Mouse (Mus musculus) intestine, embryonic 15.5 days (tissue): ENCODE measurements around the gene Usp20. TPM values are rescaled to one million over a fixed set of nuclear protein-coding genes. Genes with fewer than 3 reads are reported as not detected.

ENCODE experiments used
- ATAC-seq: fragments of 200-750 bp; cut with Nextera tagmentation; 2 replicates; pipeline ENCODE4 v1.8.0; 2017; ENCODE audit warnings: moderate TSS enrichment, moderate library complexity
- H3K27ac ChIP-seq: fragments of 300-500 bp; sonication (generic); 2 replicates; pipeline ENCODE4 v1.5.1; 2015; ENCODE audit warnings: mild to moderate bottlenecking, inconsistent platforms
- H3K27me3 ChIP-seq: fragments of 300-500 bp; sonication (generic); replicated peaks from 2 replicates; pipeline ENCODE4 v1.6.1; 2015; ENCODE audit warnings: inconsistent platforms
- H3K36me3 ChIP-seq: fragments of 300-500 bp; sonication (generic); 2 replicates; pipeline ENCODE4 v1.6.1; 2015; ENCODE audit warnings: inconsistent platforms
- H3K4me1 ChIP-seq: fragments of 300-500 bp; sonication (generic); replicated peaks from 2 replicates; pipeline ENCODE4 v1.6.1; 2015; ENCODE audit warnings: inconsistent platforms
- H3K4me2 ChIP-seq: fragments of 300-500 bp; sonication (generic); replicated peaks from 2 replicates; pipeline ENCODE4 v1.6.1; 2015; ENCODE audit warnings: mild to moderate bottlenecking, inconsistent platforms
- H3K4me3 ChIP-seq: fragments of 300-500 bp; sonication (generic); replicated peaks from 2 replicates; pipeline ENCODE4 v1.5.1; 2015; ENCODE audit warnings: inconsistent platforms
- H3K9ac ChIP-seq: fragments of 300-500 bp; sonication (generic); 2 replicates; pipeline ENCODE4 v1.6.1; 2015; ENCODE audit warnings: inconsistent platforms
- H3K9me3 ChIP-seq: fragments of 300-500 bp; sonication (generic); 2 replicates; pipeline ENCODE4 v1.6.1; 2016; ENCODE audit warnings: inconsistent platforms
- WGBS: fragments of 180-500 bp; shearing (Covaris S2); methylation state at CpG from one replicate; pipeline ENCODE4 v1.1.7; 2015; 5-methylcytosine and 5-hydroxymethylcytosine counted together
- polyA plus RNA-seq: library from polyadenylated mRNA; unstranded; fragments of >200 nt; fragmentation: Nextera tagmentation; extraction: Ambion mirVana; gene quantifications from 2 replicates; pipeline ENCODE4 v1.2.1, GENCODE M21; 2015

The Usp20 gene
- polyA plus RNA-seq, 1 experiment from 2014 or later, result 11.9 TPM

DNA sequence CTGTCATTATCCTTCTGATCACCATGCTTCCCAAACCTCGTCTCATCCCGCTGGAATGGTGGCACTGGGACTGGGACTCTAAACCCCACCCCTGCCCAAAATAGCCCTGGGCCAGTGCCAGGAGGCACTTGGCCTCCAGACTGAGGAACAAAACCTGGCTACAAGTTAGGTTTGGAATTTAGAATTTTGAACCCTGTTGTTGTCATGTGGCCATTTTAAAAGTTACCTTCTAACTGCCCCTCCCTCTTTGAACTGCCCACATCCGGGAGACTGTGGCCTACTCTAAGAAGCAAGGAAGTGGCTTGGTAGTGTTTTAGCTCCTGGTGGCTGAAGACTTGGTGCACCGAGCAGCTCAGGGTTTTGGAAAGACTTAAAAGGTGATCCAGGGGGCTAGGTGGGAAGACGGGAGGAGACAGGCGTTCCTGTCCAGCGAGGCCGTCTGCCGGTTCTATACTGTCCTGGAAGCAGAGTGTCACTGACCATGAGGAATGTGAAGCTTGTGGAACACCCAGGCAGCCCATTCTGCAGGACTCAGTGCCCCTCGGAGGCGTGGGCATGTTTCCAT lies 13.4 kb downstream of the Usp20 start:
- Histone ChIP-seq H3K27me3 (no peaks in the 10 kb centered on the region), H3K27ac (no peak overlapping the region), H3K9me3 (no peaks in the 10 kb centered on the region), H3K4me3 (no peak overlapping the region), H3K4me2 (no peak overlapping the region), H3K36me3 (0 out of 2 replicates have a peak, but pooled peaks cover 5% of the 10 kb centered on the region), H3K9ac (no peak overlapping the region), H3K4me1 (no peaks in the 10 kb centered on the region)
- WGBS, result 79% methylated on average over 11 of the region's 11 CpGs
- ATAC-seq, result no peak

DNA sequence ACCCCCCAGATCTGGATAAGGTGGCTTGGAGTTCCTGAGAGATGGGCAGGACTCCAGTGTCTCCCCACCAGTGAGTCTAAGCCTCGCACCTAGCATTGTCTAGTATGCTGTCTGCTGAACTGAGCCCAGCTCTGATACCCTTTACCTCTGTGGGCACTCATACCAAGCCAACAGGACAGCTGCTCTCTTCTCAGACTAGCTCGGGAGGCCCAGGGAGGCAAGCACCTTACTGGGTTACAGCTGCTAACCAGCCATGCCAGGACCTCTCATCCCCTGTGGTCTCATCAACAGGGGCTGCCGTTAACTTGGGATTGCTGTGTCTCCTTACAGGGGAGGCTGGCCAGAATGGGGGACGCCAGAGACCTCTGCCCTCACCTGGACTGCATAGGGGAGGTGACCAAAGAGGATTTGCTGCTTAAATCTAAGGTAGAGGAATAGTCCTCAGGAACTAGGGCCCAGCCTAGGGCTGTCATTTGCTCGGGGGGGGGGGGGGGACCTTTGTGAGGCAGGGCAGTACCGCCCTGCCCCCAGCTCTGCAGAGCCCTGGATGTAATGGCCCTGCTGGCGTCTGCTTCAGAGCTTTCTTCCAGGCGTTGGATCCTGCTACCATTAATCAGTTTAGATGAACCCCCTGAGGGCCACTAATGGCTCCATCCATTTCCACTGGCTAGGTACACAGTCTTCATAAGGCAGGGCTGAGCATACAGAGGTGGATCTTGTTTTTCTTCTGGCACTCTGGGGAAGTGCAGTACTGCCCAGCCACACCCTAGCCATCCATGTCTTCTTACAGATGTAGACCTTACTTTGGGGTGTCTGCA lies 16.6 kb downstream of the Usp20 start:
- Histone ChIP-seq H3K36me3 (0 out of 2 replicates have a peak, but pooled peaks cover 5% of the 10 kb centered on the region), H3K27ac (no peak overlapping the region), H3K27me3 (no peaks in the 10 kb centered on the region), H3K9ac (no peak overlapping the region), H3K9me3 (no peaks in the 10 kb centered on the region), H3K4me1 (no peaks in the 10 kb centered on the region), H3K4me3 (no peak overlapping the region), H3K4me2 (no peak overlapping the region)
- no peak for ATAC-seq
- WGBS, result 59% methylated on average over 8 of the region's 8 CpGs

DNA sequence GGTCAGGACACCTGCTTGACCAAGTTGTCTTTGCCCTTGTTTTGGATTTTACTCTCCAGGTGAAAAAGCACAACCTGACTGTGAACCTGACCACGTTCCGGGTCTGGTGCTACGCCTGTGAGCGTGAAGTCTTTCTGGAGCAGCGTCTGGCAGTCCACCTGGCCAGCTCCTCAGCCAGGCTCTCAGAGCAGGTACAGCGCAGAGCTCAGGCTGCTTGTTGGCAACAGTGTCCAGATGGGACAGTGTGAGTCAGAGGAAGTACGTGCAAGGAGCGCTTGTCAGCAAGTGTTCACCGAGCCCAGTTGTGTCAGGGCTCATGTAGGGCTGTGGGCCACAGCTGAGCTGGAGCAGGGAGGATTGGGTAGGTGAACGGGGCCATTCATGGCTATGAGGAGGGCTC lies 20.8 kb downstream of the Usp20 start:
- Histone ChIP-seq H3K4me2 (no peak overlapping the region), H3K4me1 (0 out of 2 replicates have a peak, but pooled peaks cover 2% of the 10 kb centered on the region)
- 93% methylated on average over 10 of the region's 10 CpGs for WGBS

DNA sequence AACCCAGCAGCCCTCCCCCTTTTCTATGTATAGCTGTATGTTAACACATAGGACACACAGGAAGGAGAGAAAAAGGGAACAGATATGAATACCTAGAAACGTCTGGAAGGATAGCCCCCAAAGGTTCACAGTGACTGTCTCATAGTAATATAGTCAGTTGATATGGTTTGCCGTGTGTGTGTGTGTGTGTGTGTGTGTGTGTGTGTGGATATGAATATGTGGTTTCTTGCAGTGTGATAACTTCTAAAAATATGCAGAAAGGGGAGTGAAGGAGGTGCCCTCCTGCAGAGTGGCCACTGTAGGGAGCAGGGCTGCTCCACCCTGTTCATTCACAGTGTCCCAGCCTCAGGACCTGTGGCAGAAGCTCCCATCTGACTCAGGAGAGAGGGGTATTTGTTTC lies 23.4 kb downstream of the Usp20 start:
- Histone ChIP-seq H3K4me1 (0 out of 2 replicates have a peak, but pooled peaks cover 2% of the 10 kb centered on the region), H3K27ac (no peak overlapping the region), H3K27me3 (no peaks in the 10 kb centered on the region), H3K9ac (no peak overlapping the region), H3K4me3 (no peak overlapping the region), H3K36me3 (0 out of 2 replicates have a peak, but pooled peaks cover under 1% of the 10 kb centered on the region), H3K4me2 (no peak overlapping the region), H3K9me3 (no peaks in the 10 kb centered on the region)
- 80% methylated on average over 2 of the region's 2 CpGs for WGBS
- ATAC-seq, result no peak

More for the DNA sequence above, 20.8 kb downstream of the Usp20 start:
- Histone ChIP-seq H3K27me3 (no peaks in the 10 kb centered on the region), H3K27ac (no peak overlapping the region), H3K9ac (no peak overlapping the region), H3K9me3 (no peaks in the 10 kb centered on the region), H3K36me3 (0 out of 2 replicates have a peak, but pooled peaks cover 5% of the 10 kb centered on the region), H3K4me3 (no peak overlapping the region)
- no peak for ATAC-seq

DNA sequence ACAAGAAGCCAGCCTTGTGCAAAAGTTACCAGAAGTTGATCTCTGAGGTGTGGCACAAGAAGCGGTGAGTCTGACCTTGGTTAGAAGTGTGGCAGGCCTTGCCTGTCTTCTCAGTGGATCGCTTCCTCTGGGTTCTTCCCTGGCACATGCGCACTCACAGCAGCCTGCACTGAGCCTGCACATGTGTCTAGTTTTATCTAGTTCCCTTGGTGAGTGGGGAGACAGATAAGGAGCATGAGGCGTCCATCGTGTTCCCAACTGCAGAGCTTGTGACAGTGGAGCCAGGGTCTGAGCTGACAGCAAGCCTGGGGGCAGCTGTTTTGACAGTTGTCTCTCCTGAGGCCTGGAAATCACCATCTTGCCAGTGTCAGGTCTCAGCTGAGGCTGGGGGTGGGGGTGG lies 24.4 kb downstream of the Usp20 start:
- no peak overlapping the region for H3K9ac ChIP-seq
- no peaks in the 10 kb centered on the region for H3K27me3 ChIP-seq
- H3K36me3 ChIP-seq, result 0 out of 2 replicates have a peak, but pooled peaks cover 5% of the 10 kb centered on the region
- H3K27ac ChIP-seq, result no peak overlapping the region
- 70% methylated on average over 5 of the region's 5 CpGs for WGBS
- H3K9me3 ChIP-seq, result no peaks in the 10 kb centered on the region
- H3K4me1 ChIP-seq, result 0 out of 2 replicates have a peak, but pooled peaks cover 2% of the 10 kb centered on the region
- no peak overlapping the region for H3K4me2 ChIP-seq
- no peak overlapping the region for H3K4me3 ChIP-seq
- no peak for ATAC-seq

DNA sequence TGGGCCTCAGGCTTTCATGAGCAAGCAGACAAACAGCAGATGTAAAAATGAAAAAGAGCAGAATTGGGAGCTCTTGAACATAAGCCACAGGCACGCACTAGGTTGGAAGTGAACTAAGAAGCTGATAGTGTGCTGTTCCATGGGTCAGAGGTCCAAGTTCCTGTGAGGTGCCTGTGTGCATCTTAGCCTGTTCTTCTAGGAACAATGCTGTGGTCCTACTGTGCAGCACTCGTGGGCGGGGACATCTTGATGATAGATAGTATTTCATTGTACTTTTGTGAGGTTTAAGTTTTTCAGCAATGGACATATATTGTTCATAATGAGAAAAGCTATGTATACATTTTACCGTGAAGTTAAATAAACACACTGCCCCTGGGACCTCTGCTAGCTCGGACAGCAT lies 25.1 kb downstream of the Usp20 start:
- Histone ChIP-seq H3K9ac (no peak overlapping the region), H3K27me3 (no peaks in the 10 kb centered on the region), H3K4me3 (no peak overlapping the region), H3K4me1 (0 out of 2 replicates have a peak, but pooled peaks cover 2% of the 10 kb centered on the region), H3K4me2 (no peak overlapping the region), H3K27ac (no peak overlapping the region), H3K9me3 (no peaks in the 10 kb centered on the region), H3K36me3 (0 out of 2 replicates have a peak, but pooled peaks cover 5% of the 10 kb centered on the region)
- ATAC-seq, result no peak
- 65% methylated on average over 5 of the region's 5 CpGs for WGBS

DNA sequence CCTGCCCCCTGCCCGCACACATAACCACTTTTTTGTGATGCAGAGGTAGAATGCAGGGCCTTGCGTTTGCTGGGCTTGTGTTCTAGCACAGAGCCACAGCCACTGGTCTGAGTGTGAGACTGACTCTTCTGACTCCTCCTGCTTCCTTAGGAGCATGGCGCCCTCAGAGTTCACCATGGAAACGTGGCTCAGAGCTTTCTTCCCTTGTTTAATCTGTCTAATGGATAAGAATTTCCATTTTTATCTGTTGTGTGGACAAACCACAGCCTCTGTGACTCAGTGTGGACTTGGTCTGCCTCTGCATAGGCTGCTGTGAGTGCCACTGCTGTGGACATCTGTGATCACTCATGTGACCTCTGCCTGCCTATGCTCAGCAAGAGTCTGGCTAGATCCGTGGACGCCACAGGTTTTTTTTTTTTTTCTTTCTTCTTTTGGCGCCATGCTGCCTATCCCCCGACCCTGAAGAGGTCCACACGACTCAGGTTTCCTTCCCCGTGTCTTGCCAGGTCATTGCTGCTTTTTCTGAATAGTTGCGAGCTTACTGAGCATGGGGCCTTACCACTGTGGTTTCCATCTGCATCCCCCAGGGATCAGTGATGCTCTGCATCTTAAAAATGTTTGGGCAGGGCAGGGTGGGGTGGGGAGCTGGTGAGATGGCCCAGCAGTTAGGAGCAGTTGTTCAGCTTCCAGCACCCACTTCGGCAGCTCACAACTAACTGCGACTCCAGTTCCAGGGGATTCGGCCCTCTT lies 31.5 kb downstream of the Usp20 start:
- Histone ChIP-seq H3K27me3 (no peaks in the 10 kb centered on the region), H3K9me3 (no peaks in the 10 kb centered on the region), H3K4me3 (no peak overlapping the region), H3K4me2 (no peak overlapping the region), H3K4me1 (no peaks in the 10 kb centered on the region), H3K27ac (no peak overlapping the region), H3K36me3 (0 out of 2 replicates have a peak, but pooled peaks cover 5% of the 10 kb centered on the region), H3K9ac (no peak overlapping the region)
- ATAC-seq, result no peak
- 77% methylated on average over 14 of the region's 14 CpGs for WGBS

DNA sequence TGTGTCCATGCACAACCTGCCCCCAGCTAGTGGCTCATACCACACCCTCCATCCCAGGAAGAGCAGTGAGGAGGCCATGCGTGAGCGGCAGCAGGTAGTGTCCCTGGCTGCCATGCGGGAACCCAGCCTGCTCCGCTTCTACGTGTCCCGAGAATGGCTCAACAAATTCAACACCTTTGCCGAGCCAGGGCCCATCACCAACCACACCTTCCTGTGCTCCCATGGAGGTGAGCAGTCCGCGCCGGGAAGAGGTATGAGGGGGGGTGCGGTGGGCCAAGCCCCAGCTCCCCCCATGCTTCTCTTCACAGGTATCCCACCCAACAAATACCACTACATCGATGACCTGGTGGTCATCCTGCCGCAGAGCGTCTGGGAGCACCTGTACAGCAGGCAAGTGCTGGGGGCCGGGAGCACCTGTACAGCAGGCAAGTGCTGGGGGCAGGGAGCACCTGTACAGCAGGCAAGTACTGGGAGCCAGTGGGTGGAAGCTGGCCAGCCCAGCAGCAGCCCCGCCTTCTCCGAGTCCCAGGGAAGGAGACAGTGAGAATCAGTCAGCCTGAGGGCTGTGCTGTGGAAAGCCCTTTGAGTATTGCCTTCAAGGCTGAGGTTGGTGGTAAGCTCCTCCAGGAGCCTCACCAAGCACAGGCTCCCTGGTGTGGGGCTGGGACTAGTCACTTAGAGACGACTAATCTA lies 35.7 kb downstream of the Usp20 start:
- Histone ChIP-seq H3K4me1 (no peaks in the 10 kb centered on the region), H3K4me2 (no peak overlapping the region), H3K27me3 (no peaks in the 10 kb centered on the region), H3K9ac (no peak overlapping the region), H3K27ac (no peak overlapping the region), H3K9me3 (no peaks in the 10 kb centered on the region), H3K36me3 (0 out of 2 replicates have a peak, but pooled peaks cover 2% of the 10 kb centered on the region), H3K4me3 (no peak overlapping the region)
- ATAC-seq, result no peak
- 91% methylated on average over 18 of the region's 18 CpGs for WGBS

DNA sequence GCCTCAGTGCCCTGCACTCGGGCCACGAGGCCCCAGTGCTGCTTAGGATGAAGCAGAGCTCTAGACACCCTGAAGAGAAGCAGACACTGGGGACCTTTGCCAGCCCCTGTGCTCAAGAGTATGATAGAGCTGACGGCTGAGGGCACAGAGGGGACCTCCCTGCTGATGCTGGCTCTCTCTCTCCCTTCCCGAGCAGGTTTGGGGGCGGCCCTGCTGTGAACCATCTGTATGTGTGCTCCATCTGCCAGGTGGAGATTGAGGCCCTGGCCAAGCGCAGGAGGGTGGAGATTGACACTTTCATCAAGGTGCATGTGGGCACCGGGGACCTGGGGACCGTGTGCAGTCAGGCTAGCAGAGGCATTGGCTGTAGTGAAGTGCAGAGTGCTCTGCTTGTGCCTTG lies 36.4 kb downstream of the Usp20 start:
- H3K27ac ChIP-seq, result no peak overlapping the region
- H3K4me1 ChIP-seq, result no peaks in the 10 kb centered on the region
- H3K4me3 ChIP-seq, result no peak overlapping the region
- no peaks in the 10 kb centered on the region for H3K9me3 ChIP-seq
- 88% methylated on average over 8 of the region's 8 CpGs for WGBS
- H3K9ac ChIP-seq, result no peak overlapping the region
- H3K4me2 ChIP-seq, result no peak overlapping the region
- H3K36me3 ChIP-seq, result 0 out of 2 replicates have a peak, but pooled peaks cover 2% of the 10 kb centered on the region
- no peaks in the 10 kb centered on the region for H3K27me3 ChIP-seq
- ATAC-seq, result no peak

DNA sequence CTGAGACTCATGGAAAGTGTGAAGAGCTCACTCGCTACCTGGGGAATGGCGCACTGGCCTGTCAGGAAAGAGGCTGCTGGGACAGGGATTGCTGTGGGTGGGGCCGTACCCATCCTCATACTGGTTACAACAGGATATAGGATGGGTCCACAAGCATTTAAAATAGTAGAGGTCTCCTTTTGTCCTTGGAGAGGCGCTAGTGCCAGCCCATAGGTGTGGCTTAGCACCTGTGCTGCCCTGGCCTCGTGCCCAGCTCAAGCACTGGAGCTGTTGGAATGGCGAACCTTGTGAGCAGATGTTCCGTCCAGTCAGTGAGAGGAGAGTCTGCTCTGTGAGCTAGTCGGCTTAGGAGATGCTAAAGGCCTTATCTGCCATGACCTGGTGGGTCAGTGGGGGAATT lies 36.9 kb downstream of the Usp20 start:
- no peak overlapping the region for H3K27ac ChIP-seq
- no peak for ATAC-seq
- WGBS, result 83% methylated on average over 8 of the region's 8 CpGs
- H3K9me3 ChIP-seq, result no peaks in the 10 kb centered on the region
- H3K9ac ChIP-seq, result no peak overlapping the region
- 0 out of 2 replicates have a peak, but pooled peaks cover 2% of the 10 kb centered on the region for H3K36me3 ChIP-seq
- H3K4me3 ChIP-seq, result no peak overlapping the region
- H3K4me2 ChIP-seq, result no peak overlapping the region
- no peaks in the 10 kb centered on the region for H3K4me1 ChIP-seq
- no peaks in the 10 kb centered on the region for H3K27me3 ChIP-seq

DNA sequence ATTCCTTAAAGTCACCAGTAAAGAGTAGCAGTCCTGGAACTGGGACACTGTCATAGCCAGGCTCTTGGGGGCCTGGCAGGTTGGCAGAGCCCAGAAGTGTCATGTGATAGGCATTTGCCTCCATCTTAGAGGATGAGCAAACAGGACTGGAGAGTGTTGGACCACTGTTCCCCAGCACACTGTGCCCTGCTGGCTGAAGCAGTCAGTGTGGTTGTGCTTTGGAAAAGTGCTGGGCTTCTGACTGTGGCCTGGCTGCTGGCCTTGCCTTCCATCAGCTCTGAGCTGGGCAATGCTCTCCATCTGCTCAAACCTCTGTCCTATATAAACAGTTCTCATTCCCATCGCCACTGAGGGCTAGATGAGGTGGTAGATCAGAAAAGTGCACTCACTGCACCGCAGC lies 38.1 kb downstream of the Usp20 start:
- Histone ChIP-seq H3K9ac (no peak overlapping the region), H3K4me1 (no peaks in the 10 kb centered on the region), H3K4me3 (no peak overlapping the region), H3K36me3 (0 out of 2 replicates have a peak, but pooled peaks cover 2% of the 10 kb centered on the region), H3K27me3 (no peaks in the 10 kb centered on the region), H3K27ac (no peak overlapping the region), H3K4me2 (no peak overlapping the region), H3K9me3 (no peaks in the 10 kb centered on the region)
- WGBS, result 83% methylated on average over 2 of the region's 2 CpGs
- ATAC-seq, result no peak

DNA sequence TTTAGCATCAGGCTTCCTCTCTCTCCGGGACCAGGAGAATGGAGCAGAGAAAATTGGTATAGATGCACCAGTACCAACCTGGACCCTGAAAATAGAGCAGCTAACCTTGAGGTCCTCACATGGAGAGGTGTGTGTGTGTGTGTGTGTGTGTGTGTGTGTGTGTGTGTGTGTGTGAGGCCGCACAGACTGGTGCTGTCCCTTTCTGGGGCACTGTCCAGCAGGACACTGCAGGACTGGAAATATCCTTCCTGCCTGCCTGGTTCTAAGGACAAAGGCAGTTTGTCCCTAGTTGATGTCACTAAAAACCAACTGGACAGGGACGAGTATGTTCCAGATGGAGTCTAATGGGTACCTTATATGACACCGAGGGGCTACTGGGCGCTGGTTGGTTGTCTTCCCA lies 41.9 kb downstream of the Usp20 start:
- no peak for ATAC-seq
- no peak overlapping the region for H3K4me3 ChIP-seq
- WGBS, result 78% methylated on average over 5 of the region's 5 CpGs
- H3K4me2 ChIP-seq, result no peak overlapping the region
- H3K27ac ChIP-seq, result no peak overlapping the region
- no peaks in the 10 kb centered on the region for H3K4me1 ChIP-seq
- H3K9me3 ChIP-seq, result no peaks in the 10 kb centered on the region
- no peak overlapping the region for H3K9ac ChIP-seq
- peaks cover 11% of the 10 kb centered on the region for H3K36me3 ChIP-seq
- no peaks in the 10 kb centered on the region for H3K27me3 ChIP-seq
